Mouse (Mus musculus): ENCODE measurements around the gene Nxf1.

DNA sequence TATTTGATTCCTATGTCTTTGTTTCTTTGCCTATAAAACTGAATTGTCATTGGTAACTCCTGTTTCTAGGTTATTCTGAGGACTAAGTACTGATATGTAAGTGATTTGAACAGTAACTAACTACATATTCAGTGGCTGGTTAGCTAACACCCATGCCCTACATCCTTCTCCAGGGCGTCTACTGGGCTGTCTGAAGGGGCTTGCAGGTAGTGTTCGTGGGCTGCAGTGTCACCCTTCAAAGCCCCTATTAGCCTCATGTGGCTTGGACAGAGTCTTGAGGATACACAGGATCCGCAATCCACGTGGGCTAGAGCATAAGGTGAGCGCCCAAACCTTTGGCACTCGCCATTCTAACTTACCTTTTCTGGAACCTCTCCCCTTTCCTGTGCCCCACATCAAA, 17.2 kb upstream of the Nxf1 start:
- TF ChIP-seq CTCF (IDR thresholded peaks at IDR 0.05 in 2 of 3, conservative IDR thresholded peaks at IDR 0.05 in 1 of 3; ENCODE audit: control insufficient read depth in 1 of 3, insufficient read depth in 1 of 3, low read depth in 2 of 3, low read length in 3 of 3, poor library complexity in 1 of 3, severe bottlenecking in 1 of 3) (no peak), HCFC1 (IDR thresholded peaks at IDR 0.05; ENCODE audit: low read depth, low read length) (no peak), POLR2A (IDR thresholded peaks at IDR 0.05; ENCODE audit: control insufficient read depth in 1 of 2, insufficient read depth in 1 of 2, low read depth in 1 of 2, low read length in 2 of 2, poor library complexity in 1 of 2) (no peak), ZNF384 (IDR thresholded peaks at IDR 0.05; ENCODE audit: low read depth, low read length) (no peak), KAT2A (conservative IDR thresholded peaks at IDR 0.05; ENCODE audit: low read depth, low read length) (no peak)

Data from MEL (cell line).